Mouse (Mus musculus): Measurements from ENCODE around the gene G3bp2. TPM values are rescaled to one million over a fixed set of nuclear protein-coding genes. Genes with fewer than 3 reads are reported as not detected.

G3bp2 gene
- polyA plus RNA-seq, 1 experiment = 25.8 TPM

GRCm38 (mm10) chr5:92103062-92103461, 19.5 kb upstream of the G3bp2 start:
- no peaks in the 10 kb centered on the region for H3K27me3 ChIP-seq (ENCODE audit: control insufficient read depth, insufficient read depth, insufficient read length)
- H3K4me3 ChIP-seq = no peak overlapping the region
- H3K79me2 ChIP-seq (ENCODE audit: control insufficient read depth, insufficient read depth) = no peaks in the 10 kb centered on the region
- H3K4me2 ChIP-seq (ENCODE audit: low read depth) = no peak overlapping the region
- H3K36me3 ChIP-seq (ENCODE audit: control insufficient read depth, insufficient read depth) = no peaks in the 10 kb centered on the region
- TF ChIP-seq REST (IDR thresholded peaks at IDR 0.05; ENCODE audit: insufficient read depth, insufficient read length) = no peak
- TF ChIP-seq POLR2AphosphoS2 (IDR thresholded peaks at IDR 0.05; ENCODE audit: insufficient read length, low read depth) = no peak
- TF ChIP-seq SRF (IDR thresholded peaks at IDR 0.05; ENCODE audit: control insufficient read depth, insufficient read length, low read depth) = no peak
- TF ChIP-seq TCF12 (IDR thresholded peaks at IDR 0.05; ENCODE audit: insufficient read depth, poor library complexity, severe bottlenecking) = no peak
- TF ChIP-seq POLR2A (IDR thresholded peaks at IDR 0.05; ENCODE audit: insufficient read length, low read depth) = no peak
- TF ChIP-seq MAX (IDR thresholded peaks at IDR 0.05; ENCODE audit: low read depth) = no peak
- TF ChIP-seq E2F4 (IDR thresholded peaks at IDR 0.05; ENCODE audit: insufficient read depth) = no peak
- no peak for TF ChIP-seq MYOD1 (IDR thresholded peaks at IDR 0.05; ENCODE audit: control insufficient read depth in 1 of 3, insufficient read length in 2 of 3, low read depth in 2 of 3)
- no peak for TF ChIP-seq CEBPB (IDR thresholded peaks at IDR 0.05; ENCODE audit: insufficient read depth, poor library complexity, severe bottlenecking)
- no peak for TF ChIP-seq USF1 (IDR thresholded peaks at IDR 0.05; ENCODE audit: low read depth)
- no peak for TF ChIP-seq TCF3 (IDR thresholded peaks at IDR 0.05; ENCODE audit: insufficient read length, low read depth)
- no peak overlapping the region for H3ac ChIP-seq (ENCODE audit: control insufficient read depth, insufficient read length)

GRCm38 (mm10) chr5:92101601-92102000, 18.1 kb upstream of the G3bp2 start:
- TF ChIP-seq POLR2AphosphoS2 (IDR thresholded peaks at IDR 0.05; ENCODE audit: insufficient read length, low read depth) = no peak
- no peak for TF ChIP-seq MYOG (IDR thresholded peaks at IDR 0.05; ENCODE audit: control insufficient read depth in 1 of 3, insufficient read depth in 1 of 3, insufficient read length in 2 of 3, low read depth in 2 of 3)
- no peak for TF ChIP-seq CEBPB (IDR thresholded peaks at IDR 0.05; ENCODE audit: insufficient read depth, poor library complexity, severe bottlenecking)
- TF ChIP-seq MYOD1 (IDR thresholded peaks at IDR 0.05; ENCODE audit: control insufficient read depth in 1 of 3, insufficient read length in 2 of 3, low read depth in 2 of 3) = no peak
- no peak for TF ChIP-seq MAX (IDR thresholded peaks at IDR 0.05; ENCODE audit: low read depth)
- Histone ChIP-seq H3K36me3 (ENCODE audit: control insufficient read depth, insufficient read depth) (no peaks in the 10 kb centered on the region), H3K4me2 (ENCODE audit: low read depth) (no peak overlapping the region), H3K4me3 (no peak overlapping the region), H3ac (ENCODE audit: control insufficient read depth, insufficient read length) (no peak overlapping the region), H3K79me2 (ENCODE audit: control insufficient read depth, insufficient read depth) (no peaks in the 10 kb centered on the region), H3K27me3 (ENCODE audit: control insufficient read depth, insufficient read depth, insufficient read length) (no peaks in the 10 kb centered on the region)

- H3K4me2 ChIP-seq (ENCODE audit: low read depth) = no peak overlapping the region
- no peaks in the 10 kb centered on the region for H3K79me2 ChIP-seq (ENCODE audit: control insufficient read depth, insufficient read depth)
- no peak overlapping the region for H3ac ChIP-seq (ENCODE audit: control insufficient read depth, insufficient read length)
- H3K27me3 ChIP-seq (ENCODE audit: control insufficient read depth, insufficient read depth, insufficient read length) = no peaks in the 10 kb centered on the region
- no peak for TF ChIP-seq TCF3 (IDR thresholded peaks at IDR 0.05; ENCODE audit: insufficient read length, low read depth)
- no peak for TF ChIP-seq CEBPB (IDR thresholded peaks at IDR 0.05; ENCODE audit: insufficient read depth, poor library complexity, severe bottlenecking)
- no peak for TF ChIP-seq E2F4 (IDR thresholded peaks at IDR 0.05; ENCODE audit: insufficient read depth)
- TF ChIP-seq POLR2AphosphoS2 (IDR thresholded peaks at IDR 0.05; ENCODE audit: insufficient read length, low read depth) = no peak
- TF ChIP-seq USF1 (IDR thresholded peaks at IDR 0.05; ENCODE audit: low read depth) = no peak
- TF ChIP-seq POLR2A (IDR thresholded peaks at IDR 0.05; ENCODE audit: insufficient read length, low read depth) = no peak
- TF ChIP-seq MAX (IDR thresholded peaks at IDR 0.05; ENCODE audit: low read depth) = no peak
- no peak for TF ChIP-seq SRF (IDR thresholded peaks at IDR 0.05; ENCODE audit: control insufficient read depth, insufficient read length, low read depth)
- TF ChIP-seq TCF12 (IDR thresholded peaks at IDR 0.05; ENCODE audit: insufficient read depth, poor library complexity, severe bottlenecking) = no peak
- no peak for TF ChIP-seq MYOD1 (IDR thresholded peaks at IDR 0.05; ENCODE audit: control insufficient read depth in 1 of 3, insufficient read length in 2 of 3, low read depth in 2 of 3)
- no peak for TF ChIP-seq REST (IDR thresholded peaks at IDR 0.05; ENCODE audit: insufficient read depth, insufficient read length)
- no peak for TF ChIP-seq MYOG (IDR thresholded peaks at IDR 0.05; ENCODE audit: control insufficient read depth in 1 of 3, insufficient read depth in 1 of 3, insufficient read length in 2 of 3, low read depth in 2 of 3)
- H3K36me3 ChIP-seq (ENCODE audit: control insufficient read depth, insufficient read depth) = no peaks in the 10 kb centered on the region
- no peak overlapping the region for H3K4me3 ChIP-seq
Measured at GRCm38 (mm10) chr5:92098351-92099109, 15.0 kb upstream of the G3bp2 start.

GRCm38 (mm10) chr5:92097779-92098178, 14.3 kb upstream of the G3bp2 start:
- no peak overlapping the region for H3K4me2 ChIP-seq (ENCODE audit: low read depth)
- TF ChIP-seq CEBPB (IDR thresholded peaks at IDR 0.05; ENCODE audit: insufficient read depth, poor library complexity, severe bottlenecking) (no peak), POLR2AphosphoS2 (IDR thresholded peaks at IDR 0.05; ENCODE audit: insufficient read length, low read depth) (no peak), TCF3 (IDR thresholded peaks at IDR 0.05; ENCODE audit: insufficient read length, low read depth) (no peak), SRF (IDR thresholded peaks at IDR 0.05; ENCODE audit: control insufficient read depth, insufficient read length, low read depth) (no peak), MAX (IDR thresholded peaks at IDR 0.05; ENCODE audit: low read depth) (no peak), POLR2A (IDR thresholded peaks at IDR 0.05; ENCODE audit: insufficient read length, low read depth) (no peak), MYOG (IDR thresholded peaks at IDR 0.05; ENCODE audit: control insufficient read depth in 1 of 3, insufficient read depth in 1 of 3, insufficient read length in 2 of 3, low read depth in 2 of 3) (no peak), USF1 (IDR thresholded peaks at IDR 0.05; ENCODE audit: low read depth) (no peak), TCF12 (IDR thresholded peaks at IDR 0.05; ENCODE audit: insufficient read depth, poor library complexity, severe bottlenecking) (no peak), MYOD1 (IDR thresholded peaks at IDR 0.05; ENCODE audit: control insufficient read depth in 1 of 3, insufficient read length in 2 of 3, low read depth in 2 of 3) (no peak), E2F4 (IDR thresholded peaks at IDR 0.05; ENCODE audit: insufficient read depth) (no peak), REST (IDR thresholded peaks at IDR 0.05; ENCODE audit: insufficient read depth, insufficient read length) (no peak)
- H3K27me3 ChIP-seq (ENCODE audit: control insufficient read depth, insufficient read depth, insufficient read length) = no peaks in the 10 kb centered on the region
- no peak overlapping the region for H3K4me3 ChIP-seq
- no peaks in the 10 kb centered on the region for H3K36me3 ChIP-seq (ENCODE audit: control insufficient read depth, insufficient read depth)
- H3ac ChIP-seq (ENCODE audit: control insufficient read depth, insufficient read length) = no peak overlapping the region
- H3K79me2 ChIP-seq (ENCODE audit: control insufficient read depth, insufficient read depth) = no peaks in the 10 kb centered on the region

All from myocyte (in vitro differentiated cells).